Mouse (Mus musculus): ENCODE measurements around the gene Slc27a3.

Gene Slc27a3

DNA sequence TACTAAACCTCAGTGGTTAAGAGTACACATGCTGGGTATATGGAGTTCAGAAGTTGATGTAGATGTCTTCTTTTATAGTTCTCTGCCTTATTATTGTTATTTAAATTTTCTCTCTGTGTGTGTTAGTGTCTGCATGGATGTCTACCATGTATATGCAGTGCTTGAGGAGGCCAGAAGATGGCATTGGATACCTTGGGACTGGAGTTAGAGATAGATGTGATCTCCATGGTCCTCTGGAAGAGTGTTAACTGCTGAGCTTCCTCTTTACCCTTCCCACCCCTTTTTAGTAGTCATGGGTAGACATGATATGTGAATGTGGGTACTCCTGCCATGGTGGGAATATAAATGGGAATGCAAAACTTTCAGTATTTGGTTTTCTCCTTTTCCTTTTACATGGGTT lies 54.2 kb downstream of the Slc27a3 start:
- DNase-seq = no peak

Data from kidney, adult 8-10 months (tissue).